Mouse (Mus musculus): ENCODE data around the gene Cacna1g.

Cacna1g gene

DNA sequence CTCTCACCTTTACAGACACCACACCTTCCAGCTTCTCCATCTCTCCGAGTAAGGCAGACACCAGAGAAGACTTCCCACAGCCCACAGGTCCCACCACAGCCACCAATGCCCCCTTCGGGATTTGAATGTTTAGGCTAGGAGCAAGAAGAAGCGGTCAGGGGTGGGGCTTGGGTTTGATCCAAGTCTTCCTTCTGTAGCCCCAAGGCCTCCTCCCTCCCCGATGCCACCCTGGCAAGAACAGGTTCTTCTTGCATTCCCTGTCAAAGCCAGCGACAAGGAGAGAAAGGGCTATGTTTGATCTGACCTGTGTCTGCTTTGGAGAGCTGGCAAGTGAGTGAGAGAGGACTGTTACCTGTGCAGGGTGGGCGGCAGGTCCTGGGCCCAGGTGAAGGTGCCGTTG is 110.3 kb downstream of the Cacna1g start:
- DNase-seq (ENCODE audit: low read depth in 2 of 2, low spot score in 2 of 2): no peak

DNA sequence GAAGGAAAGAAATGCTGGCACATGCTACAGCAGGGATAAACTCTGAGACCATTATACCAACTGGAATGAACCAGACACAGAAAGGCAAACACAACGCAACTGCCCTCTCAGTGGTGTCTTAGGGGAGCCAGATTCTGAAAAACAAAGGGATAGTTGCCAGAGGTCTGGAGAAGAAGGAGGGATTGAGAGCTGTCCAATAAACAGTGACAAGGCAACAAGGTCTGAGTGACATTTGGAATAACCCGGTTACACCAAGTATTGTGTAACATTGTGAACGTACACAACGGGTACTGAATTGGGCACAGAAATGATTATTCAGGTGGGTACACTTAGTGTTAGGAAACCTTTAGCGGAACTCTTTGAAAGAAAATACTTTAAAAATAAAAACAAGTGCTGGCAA is 111.9 kb downstream of the Cacna1g start:
- DNase-seq (ENCODE audit: low read depth in 2 of 2, low spot score in 2 of 2): no peak

DNA sequence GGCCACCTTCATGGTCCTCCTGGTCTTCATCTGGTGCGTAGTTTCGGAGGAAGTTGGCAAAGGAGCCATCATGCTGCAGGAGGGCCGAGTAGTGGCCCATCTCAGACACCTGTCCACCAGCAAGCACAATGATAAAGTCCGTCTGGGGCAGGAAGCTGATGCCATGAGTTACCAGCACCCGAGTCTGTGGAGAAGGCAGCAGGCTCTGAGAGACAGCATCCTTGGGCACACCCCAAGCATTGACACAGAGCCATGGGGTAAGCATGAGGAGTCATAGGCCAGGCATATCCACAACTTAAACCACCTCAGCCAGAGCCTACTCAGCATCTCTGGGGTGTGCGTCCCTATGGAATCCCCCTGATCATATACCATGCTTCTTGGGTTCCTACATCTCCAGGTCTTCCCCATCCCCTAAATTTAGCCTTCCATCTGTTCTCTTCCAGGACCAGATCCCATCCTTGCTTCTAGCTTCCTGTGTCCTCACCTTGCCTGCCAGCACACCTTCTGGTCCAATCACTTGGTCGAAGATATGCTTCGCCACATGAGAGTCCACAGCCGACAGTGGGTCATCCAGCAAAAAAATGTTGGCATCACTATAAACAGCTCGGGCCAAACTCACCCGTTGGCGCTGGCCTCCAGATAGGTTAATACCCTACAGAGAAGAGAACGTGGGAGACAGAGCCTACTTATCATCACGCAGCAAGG is 112.7 kb downstream of the Cacna1g start:
- DNase-seq (ENCODE audit: low read depth in 2 of 2, low spot score in 2 of 2): no peak

DNA sequence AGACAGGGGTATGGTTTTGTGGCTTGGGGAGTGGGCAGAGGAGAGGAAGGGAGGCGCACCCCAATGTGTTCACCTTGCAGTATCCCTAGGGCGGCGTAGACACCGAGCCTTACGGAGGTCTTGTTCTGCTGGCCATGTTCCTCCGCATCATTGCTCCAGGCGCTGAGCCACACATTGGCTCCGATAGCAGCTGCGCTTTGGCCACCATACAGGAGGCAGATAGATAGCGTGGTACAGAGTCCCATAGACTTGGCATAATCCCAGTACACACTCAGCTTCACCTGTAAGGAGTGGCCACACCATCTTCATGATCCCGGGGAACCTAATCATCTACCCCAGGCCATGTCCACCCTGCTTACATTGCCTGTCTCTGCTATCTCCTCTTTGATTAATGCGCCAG is 114.8 kb downstream of the Cacna1g start:
- no peak for DNase-seq (ENCODE audit: low read depth in 2 of 2, low spot score in 2 of 2)

Data from CD8-positive naive resting alpha-beta T cell, adult 2 months (primary cell).